Mouse (Mus musculus): ENCODE measurements around the gene Spem2. TPM values are rescaled to one million over a fixed set of nuclear protein-coding genes. Genes with fewer than 3 reads are reported as not detected.
"Not testable (repeated sequence)": the region's sequence is repeated elsewhere in the genome, so short reads cannot be mapped to it uniquely, and the experiment has no call there.

Spem2 gene
- total RNA-seq (2014; rRNA removed), result not detected in 2 replicates
- polyA plus RNA-seq (2015; fragmentation: Nextera tagmentation; extraction: Ambion mirVana), result not detected in 2 replicates

DNA sequence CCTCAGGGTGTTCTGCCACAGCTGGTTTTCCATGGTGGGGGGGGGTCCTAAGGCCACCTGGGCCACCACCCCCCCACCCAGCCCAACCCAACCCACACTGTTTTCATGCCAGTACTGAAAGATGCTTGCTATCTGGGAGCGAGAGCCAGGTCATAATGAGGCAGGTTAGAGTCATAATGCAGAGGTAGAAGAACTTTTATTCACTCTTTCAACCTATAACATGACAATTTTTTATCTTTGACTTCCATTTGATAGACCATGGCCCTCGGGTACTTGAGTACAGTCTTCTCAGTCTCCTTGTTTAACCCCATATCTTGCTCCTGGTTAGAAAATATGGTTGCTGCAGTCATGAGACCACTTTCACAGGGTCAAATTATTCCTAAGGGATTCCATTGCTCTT is at the start of gene Spem2:
Gene Spem2, minus strand, starts transcription at position 101 of the 400 bp plus-strand sequence.
- no peak within 1 kb of the TSS for H3K4me3 ChIP-seq (ENCODE audit: low read depth, low read length)
- ATAC-seq (ENCODE audit: low FRiP score) (no peak), DNase-seq (ENCODE audit: low spot score) (no peak)
- H3K36me3 ChIP-seq (ENCODE audit: insufficient read depth, low read length), result no peaks in the 10 kb centered on the region
- H3K4me2 ChIP-seq (ENCODE audit: low read depth, low read length, poor library complexity, severe bottlenecking), result no peak within 1 kb of the TSS
- no peaks in the 10 kb centered on the region for H3K9me3 ChIP-seq (ENCODE audit: low read length)
- no peaks in the 10 kb centered on the region for H3K4me1 ChIP-seq (ENCODE audit: insufficient read depth, low read length)
- WGBS, result 76% methylated on average over 2 of the region's 2 CpGs
- TF ChIP-seq CTCF (IDR thresholded peaks at IDR 0.05), result no peak
- H3K27ac ChIP-seq (ENCODE audit: low read depth, low read length), result no peak within 1 kb of the TSS
- H3K27me3 ChIP-seq (ENCODE audit: insufficient read depth, low read length), result no peaks in the 10 kb centered on the region
- H3K9ac ChIP-seq (replicated peaks; ENCODE audit: low read length, poor library complexity, severe bottlenecking), result no peak within 1 kb of the TSS

DNA sequence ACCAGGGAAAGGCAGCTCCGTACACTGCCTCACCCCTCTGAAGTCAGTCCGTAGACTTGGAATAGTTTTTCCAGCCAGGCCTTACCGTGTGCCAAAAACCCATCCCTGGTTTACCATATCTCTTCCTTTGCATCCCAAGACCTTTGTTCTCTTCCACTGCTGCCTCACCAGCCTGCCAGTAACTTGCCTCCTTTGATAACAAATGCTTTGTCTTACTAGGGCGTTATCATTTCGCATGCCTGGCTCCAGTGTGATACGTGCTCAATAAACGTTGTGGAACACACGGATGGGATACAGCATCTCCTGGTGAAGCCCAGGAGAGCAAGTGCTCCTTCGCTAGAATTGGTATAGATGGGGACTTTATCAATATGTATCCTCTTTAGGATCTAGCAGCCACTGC is 49.1 kb upstream of the Spem2 start:
- no peak overlapping the region for H3K4me2 ChIP-seq (ENCODE audit: low read depth, low read length, poor library complexity, severe bottlenecking)
- H3K4me1 ChIP-seq (ENCODE audit: insufficient read depth, low read length), result no peaks in the 10 kb centered on the region
- H3K4me3 ChIP-seq (ENCODE audit: low read depth, low read length), result no peak overlapping the region
- H3K27me3 ChIP-seq (ENCODE audit: insufficient read depth, low read length), result no peaks in the 10 kb centered on the region
- H3K9ac ChIP-seq (replicated peaks; ENCODE audit: low read length, poor library complexity, severe bottlenecking), result no peak overlapping the region
- ATAC-seq (ENCODE audit: low FRiP score), result no peak
- TF ChIP-seq CTCF (IDR thresholded peaks at IDR 0.05), result no peak
- DNase-seq (ENCODE audit: low spot score), result no peak
- H3K27ac ChIP-seq (ENCODE audit: low read depth, low read length), result no peak overlapping the region
- WGBS, result 76% methylated on average over 9 of the region's 9 CpGs
- H3K9me3 ChIP-seq (ENCODE audit: low read length), result no peaks in the 10 kb centered on the region
- no peaks in the 10 kb centered on the region for H3K36me3 ChIP-seq (ENCODE audit: insufficient read depth, low read length)

DNA sequence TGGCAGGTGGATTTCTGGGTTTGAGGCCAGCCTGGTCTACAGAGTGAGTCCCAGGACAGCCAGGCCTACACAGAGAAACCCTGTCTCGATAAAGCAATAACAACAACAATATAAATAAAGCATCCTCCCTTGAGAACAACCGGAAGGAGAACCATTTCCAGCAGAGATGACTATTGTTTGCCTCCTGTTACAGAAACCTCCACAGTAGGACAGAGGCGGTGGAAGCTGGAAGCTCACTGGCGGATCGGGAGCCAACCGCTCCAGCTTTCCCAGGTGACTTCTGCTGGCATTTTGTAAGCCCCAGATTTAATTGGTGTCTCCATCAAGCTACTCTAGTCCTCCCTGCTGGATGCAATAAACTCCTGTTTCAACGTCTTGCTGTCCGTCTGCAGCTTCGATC is 47.3 kb upstream of the Spem2 start:
- no peak for ATAC-seq (ENCODE audit: low FRiP score)
- Histone ChIP-seq H3K27me3 (ENCODE audit: insufficient read depth, low read length) (no peaks in the 10 kb centered on the region), H3K27ac (ENCODE audit: low read depth, low read length) (no peak overlapping the region), H3K9me3 (ENCODE audit: low read length) (no peaks in the 10 kb centered on the region), H3K4me2 (ENCODE audit: low read depth, low read length, poor library complexity, severe bottlenecking) (no peak overlapping the region), H3K4me3 (ENCODE audit: low read depth, low read length) (no peak overlapping the region), H3K36me3 (ENCODE audit: insufficient read depth, low read length) (no peaks in the 10 kb centered on the region), H3K4me1 (ENCODE audit: insufficient read depth, low read length) (no peaks in the 10 kb centered on the region), H3K9ac (replicated peaks; ENCODE audit: low read length, poor library complexity, severe bottlenecking) (no peak overlapping the region)
- DNase-seq (ENCODE audit: low spot score), result no peak
- 76% methylated on average over 9 of the region's 9 CpGs for whole genome bisulfite sequencing
- TF ChIP-seq CTCF (IDR thresholded peaks at IDR 0.05), result no peak

DNA sequence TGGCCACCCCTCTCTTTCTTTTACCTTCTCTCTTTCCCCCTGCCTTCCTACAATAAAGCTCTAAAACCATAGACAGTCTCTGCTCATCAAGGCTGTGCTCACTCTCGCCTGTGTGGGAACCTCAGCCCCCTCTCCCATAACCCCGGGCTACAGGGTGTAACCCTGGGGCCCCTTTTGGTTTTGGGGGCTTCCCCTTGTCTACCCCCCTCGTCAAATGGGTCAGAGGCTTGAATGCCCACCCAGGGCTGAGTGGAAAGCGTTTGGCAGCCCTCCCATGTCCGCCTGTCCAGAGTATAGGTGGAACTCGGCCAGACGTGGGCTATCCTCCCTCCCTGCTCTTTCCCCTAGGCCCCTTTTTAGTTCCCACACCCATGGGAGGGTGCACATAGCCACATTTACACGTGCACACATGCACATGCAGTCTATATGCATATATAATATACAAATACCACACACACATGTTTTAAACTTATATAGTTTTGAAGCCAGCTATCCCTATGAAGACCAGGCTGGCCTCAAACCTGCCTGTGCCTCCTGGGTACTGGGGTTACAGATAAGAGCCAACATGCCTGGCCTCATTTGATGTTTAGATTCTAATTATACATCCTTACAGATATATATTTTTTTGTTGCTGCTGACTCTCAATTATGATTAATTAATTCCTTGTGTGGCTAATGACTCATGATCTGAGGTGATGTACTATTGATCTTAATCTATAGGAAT is 46.0 kb upstream of the Spem2 start:
- DNase-seq (ENCODE audit: low spot score), result no peak
- H3K27ac ChIP-seq (ENCODE audit: low read depth, low read length), result no peak overlapping the region
- no peaks in the 10 kb centered on the region for H3K27me3 ChIP-seq (ENCODE audit: insufficient read depth, low read length)
- H3K4me3 ChIP-seq (ENCODE audit: low read depth, low read length), result no peak overlapping the region
- TF ChIP-seq CTCF (IDR thresholded peaks at IDR 0.05), result no peak
- no peaks in the 10 kb centered on the region for H3K4me1 ChIP-seq (ENCODE audit: insufficient read depth, low read length)
- 46% methylated on average over 8 of the region's 8 CpGs for WGBS
- no peak overlapping the region for H3K4me2 ChIP-seq (ENCODE audit: low read depth, low read length, poor library complexity, severe bottlenecking)
- no peaks in the 10 kb centered on the region for H3K9me3 ChIP-seq (ENCODE audit: low read length)
- H3K36me3 ChIP-seq (ENCODE audit: insufficient read depth, low read length), result no peaks in the 10 kb centered on the region
- no peak for ATAC-seq (ENCODE audit: low FRiP score)
- H3K9ac ChIP-seq (replicated peaks; ENCODE audit: low read length, poor library complexity, severe bottlenecking), result no peak overlapping the region

DNA sequence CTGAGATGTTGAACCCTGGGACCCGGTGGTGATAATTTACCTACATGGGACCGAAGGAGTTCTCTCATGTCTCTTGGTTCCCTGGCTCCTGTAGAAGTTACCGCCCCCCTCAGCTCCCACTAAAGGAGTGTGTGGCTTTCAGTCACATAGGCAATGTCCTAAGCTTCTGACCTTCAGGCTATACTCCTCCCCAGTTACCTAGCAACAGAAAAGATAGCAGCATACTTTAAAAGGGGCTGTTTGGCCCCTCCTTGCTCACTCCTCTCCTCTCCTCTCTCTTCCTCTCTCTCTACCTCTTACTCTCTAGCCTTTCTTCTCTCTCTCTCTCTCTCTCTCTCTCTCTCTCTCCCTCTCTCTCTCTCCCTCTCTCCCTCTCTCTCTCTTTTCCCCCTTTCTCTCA is 45.5 kb upstream of the Spem2 start:
- H3K9ac ChIP-seq (replicated peaks; ENCODE audit: low read length, poor library complexity, severe bottlenecking); ATAC-seq (ENCODE audit: low FRiP score); H3K36me3 ChIP-seq (ENCODE audit: insufficient read depth, low read length); H3K4me1 ChIP-seq (ENCODE audit: insufficient read depth, low read length); H3K4me2 ChIP-seq (ENCODE audit: low read depth, low read length, poor library complexity, severe bottlenecking); H3K27me3 ChIP-seq (ENCODE audit: insufficient read depth, low read length); H3K9me3 ChIP-seq (ENCODE audit: low read length); H3K4me3 ChIP-seq (ENCODE audit: low read depth, low read length); H3K27ac ChIP-seq (ENCODE audit: low read depth, low read length); DNase-seq (ENCODE audit: low spot score): not testable (repeated sequence)
- WGBS, result 82% methylated on average over 3 of the region's 3 CpGs

DNA sequence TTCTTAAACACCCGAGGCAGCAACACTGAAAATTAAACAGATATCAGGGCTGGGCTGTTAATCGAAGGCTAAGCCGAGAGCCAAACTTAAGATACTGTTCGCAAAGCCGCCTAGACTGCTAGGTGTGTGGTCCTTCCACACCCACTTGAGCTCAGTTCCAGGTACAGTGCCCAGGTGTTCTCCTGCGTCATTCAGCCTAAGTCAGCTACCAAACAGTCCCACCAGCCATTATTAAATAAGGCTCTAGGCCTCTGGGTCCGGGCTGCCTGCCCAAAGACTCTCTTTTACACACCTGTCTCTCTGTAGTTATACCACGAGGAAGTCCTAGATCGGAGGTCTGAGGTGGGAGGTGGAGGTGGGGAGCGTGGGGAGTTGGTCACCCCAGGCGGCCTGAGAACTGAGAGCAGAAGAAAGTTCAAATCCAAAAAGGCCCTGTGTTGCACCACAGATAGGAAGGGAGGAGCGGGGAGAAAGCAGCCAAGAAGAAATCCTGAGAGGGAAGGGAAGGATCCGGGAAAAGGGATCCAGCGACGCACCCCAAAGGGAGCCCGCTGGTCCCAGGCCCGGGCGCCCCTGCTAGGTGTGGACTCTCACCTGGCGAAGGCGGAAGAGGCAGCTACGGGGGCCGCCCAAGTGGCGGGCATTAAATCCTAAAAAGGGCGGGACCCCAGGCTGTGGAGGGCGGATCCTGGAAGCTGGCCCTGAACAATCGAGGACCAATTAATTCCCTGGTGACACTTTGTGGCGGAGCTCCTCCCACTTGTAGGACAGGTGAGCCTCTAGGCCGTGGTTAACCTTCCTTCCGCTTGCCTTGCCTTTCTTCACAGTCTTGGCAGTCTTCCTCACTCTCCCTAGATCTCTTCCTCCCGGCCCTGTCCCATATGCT is 40.1 kb upstream of the Spem2 start, which contains the start of gene Tnk1:
Gene Tnk1, minus strand, starts transcription at position 618 of the 886 bp plus-strand sequence.
- no peak for TF ChIP-seq CTCF (IDR thresholded peaks at IDR 0.05)
- H3K27ac ChIP-seq (ENCODE audit: low read depth, low read length), result no peak within 1 kb of the TSS
- no peak for DNase-seq (ENCODE audit: low spot score)
- peaks cover 8% of the 10 kb centered on the region for H3K27me3 ChIP-seq (ENCODE audit: insufficient read depth, low read length)
- no peak within 1 kb of the TSS for H3K4me3 ChIP-seq (ENCODE audit: low read depth, low read length)
- H3K4me2 ChIP-seq (ENCODE audit: low read depth, low read length, poor library complexity, severe bottlenecking), result no peak within 1 kb of the TSS
- H3K36me3 ChIP-seq (ENCODE audit: insufficient read depth, low read length), result no peaks in the 10 kb centered on the region
- H3K9ac ChIP-seq (replicated peaks; ENCODE audit: low read length, poor library complexity, severe bottlenecking), result no peak within 1 kb of the TSS
- no peak for ATAC-seq (ENCODE audit: low FRiP score)
- 23% methylated on average over 30 of the region's 30 CpGs for WGBS
- 0 out of 2 replicates have a peak, but pooled peaks cover 4% of the 10 kb centered on the region for H3K4me1 ChIP-seq (ENCODE audit: insufficient read depth, low read length)
- H3K9me3 ChIP-seq (ENCODE audit: low read length), result no peaks in the 10 kb centered on the region
